Mouse (Mus musculus): Measurements from ENCODE around the gene Phka2.

Phka2 gene

DNA sequence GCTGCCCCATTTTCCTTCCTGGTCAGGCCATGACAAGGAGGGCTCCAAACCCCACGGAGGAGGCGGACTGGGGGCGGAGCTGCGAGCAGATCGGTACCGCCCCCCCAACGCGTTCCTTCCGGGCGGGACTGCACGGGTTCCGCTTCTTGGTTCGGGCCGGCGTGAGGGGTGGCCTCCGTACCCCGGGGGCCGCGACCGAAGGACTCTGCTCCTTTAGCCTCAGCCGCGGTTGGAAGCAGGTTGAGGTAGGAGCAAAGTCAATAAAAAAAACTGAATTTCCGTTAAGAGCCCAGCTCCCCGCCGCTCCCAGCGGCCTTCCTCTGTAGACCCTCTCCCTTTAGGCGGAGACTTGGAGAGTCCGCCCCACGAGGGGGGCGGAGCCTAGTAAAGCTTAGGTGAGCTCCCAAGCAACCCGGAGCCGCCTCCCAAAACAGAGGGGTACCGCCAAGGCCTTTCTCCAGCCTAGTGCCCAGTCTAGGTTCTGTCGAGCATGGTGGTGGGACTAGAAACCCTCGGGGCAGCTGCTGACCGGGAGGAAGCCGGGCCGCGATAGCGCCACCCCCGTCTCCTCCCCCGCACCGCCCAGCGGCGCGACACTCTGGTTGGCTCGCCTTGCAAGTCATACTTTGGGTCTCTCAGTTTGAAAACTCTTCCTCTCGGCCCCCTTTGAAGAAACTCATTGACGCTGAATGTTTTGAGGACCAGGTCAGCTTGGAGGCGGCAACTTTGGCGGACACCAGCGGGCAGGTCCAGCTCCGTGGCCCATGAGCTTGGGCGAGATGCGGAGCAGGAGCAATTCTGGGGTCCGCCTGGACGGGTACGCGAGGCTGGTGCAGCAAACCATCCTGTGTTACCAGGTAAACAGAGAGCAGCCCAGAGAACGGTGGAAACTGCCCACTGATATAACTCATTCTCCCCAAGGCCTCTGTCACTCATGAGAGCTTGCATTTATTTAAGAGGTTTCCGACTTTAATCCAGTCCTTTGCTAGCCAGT lies at the start of gene Phka2:
Gene Phka2 (plus strand): TSS at position 119 of the 994 bp plus-strand sequence.
- DNase-seq = peak; percentile 92

DNA sequence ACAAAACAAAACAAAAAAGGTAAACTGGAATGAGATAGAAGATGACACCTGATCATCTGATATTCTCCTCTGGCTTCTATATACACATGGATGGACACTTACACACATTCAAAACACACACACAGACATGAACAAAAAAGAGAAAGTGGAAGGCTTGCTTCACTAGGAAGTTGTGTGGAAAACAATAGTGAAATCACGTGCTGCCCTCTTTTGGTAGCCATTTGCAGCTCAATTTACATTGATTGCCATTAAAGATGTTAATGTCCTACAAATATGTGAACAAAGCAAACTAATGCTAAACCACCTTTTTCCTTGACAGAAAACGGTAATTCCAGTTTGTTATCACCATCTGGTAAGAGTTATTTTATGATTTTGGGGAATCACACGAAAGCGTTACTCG lies 46.3 kb upstream of the Phka2 start:
- peak; percentile 13 for DNase-seq

DNA sequence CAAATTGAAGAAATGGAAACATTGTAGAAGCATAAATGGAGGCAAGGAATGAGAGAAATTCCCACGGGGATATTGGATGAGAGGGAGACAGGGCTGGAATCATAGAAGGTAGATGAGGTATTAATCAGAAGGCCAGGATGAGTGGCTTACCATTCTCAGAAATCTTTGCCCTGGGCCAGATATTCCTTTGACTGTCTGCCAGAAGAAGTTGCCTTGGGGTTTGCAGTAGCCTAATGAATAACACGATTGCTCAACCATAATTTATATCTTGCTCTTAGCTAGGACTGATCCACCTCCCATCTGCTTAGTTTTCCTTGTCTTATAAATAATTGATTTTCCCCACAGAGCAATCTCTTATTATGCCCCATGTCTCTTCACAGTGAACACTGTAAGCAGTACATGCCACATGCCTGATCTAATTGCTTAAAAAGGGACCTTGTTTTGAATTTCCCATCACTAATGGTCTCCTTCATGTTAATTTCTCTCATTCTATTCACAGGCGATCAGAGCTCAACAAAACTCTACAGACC lies 30.6 kb upstream of the Phka2 start:
- DNase-seq = no peak

GRCm38 (mm10) chrX:160489784-160490183 lies 12.2 kb upstream of the Phka2 start:
- DNase-seq = no peak

GRCm38 (mm10) chrX:160494333-160494732 lies 7.6 kb upstream of the Phka2 start:
- DNase-seq = no peak

GRCm38 (mm10) chrX:160494921-160495320 lies 7.0 kb upstream of the Phka2 start:
- DNase-seq = peak; percentile 38

- no peak for DNase-seq
Observed at GRCm38 (mm10) chrX:160496473-160496872, 5.5 kb upstream of the Phka2 start.

- DNase-seq = peak; percentile 8
Observed at GRCm38 (mm10) chrX:160501095-160501494, 871 bp upstream of the Phka2 start.

GRCm38 (mm10) chrX:160501687-160502047 lies 299 bp upstream of the Phka2 start:
- DNase-seq = no peak

GRCm38 (mm10) chrX:160509046-160509445 lies 7.1 kb downstream of the Phka2 start:
- DNase-seq = no peak

DNA sequence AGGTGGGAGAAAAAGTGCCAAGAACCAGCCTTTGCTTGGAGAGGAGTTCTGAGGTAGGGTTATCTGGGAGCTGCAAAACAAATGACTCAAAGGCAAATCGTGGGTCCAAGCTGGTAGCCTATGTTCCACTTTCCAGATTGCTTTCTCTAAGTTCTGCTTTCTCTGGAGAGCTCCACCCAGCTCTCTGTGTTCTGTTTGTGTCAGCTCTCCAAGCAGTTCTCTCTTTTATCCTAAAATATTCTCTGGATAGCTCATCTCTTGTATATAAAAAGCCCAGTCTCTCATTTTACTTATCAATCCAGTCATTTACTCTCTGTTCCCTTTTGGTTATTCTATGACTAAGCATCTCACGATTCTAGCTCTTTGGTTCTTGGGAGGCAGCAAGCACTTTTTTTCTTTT lies 8.2 kb downstream of the Phka2 start:
- DNase-seq = no peak

DNA sequence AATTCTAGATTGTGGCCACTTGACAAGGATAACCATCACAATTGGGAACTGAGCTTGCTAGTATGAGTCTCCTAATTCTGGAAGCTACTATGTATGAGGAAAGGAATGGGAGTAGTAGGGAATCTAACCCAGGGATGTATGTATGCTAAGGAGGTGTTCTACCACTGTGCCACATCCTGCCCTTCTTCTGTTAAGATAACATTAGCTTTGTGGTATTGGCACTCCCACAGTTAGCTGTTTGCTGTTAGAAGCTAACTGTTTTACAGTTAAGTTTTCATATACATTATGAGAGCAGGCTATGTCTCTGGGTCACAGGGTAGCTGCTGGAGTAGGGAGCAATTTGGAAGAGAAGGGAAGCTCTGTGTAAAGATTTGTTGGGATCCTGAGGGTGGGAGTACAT lies 14.1 kb downstream of the Phka2 start:
- no peak for DNase-seq

GRCm38 (mm10) chrX:160542772-160543171 lies 40.8 kb downstream of the Phka2 start:
- no peak for DNase-seq

- DNase-seq = peak; percentile 17
Observed at GRCm38 (mm10) chrX:160548875-160549274, 46.9 kb downstream of the Phka2 start.

DNA sequence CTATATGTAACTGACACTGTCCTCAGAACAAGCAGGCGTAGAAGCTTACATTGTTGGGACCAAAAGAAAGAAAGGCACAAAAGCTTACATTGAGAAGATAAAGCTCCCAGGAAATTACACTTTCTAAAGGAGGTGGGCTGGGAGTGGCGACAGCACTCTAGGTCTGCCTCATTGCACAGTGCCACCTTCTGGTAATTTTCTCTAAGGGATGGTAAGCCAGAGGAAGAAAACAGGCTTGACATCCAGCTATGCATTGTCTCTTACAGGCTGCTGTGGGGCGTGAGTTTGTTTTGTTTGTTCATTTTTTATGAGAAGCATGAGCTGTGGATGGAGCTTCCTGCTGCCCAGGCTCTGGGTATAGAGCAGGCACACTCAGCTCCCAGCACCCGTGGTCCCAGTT lies 50.1 kb downstream of the Phka2 start:
- peak; percentile 9 for DNase-seq

GRCm38 (mm10) chrX:160583589-160583988 lies 81.6 kb downstream of the Phka2 start:
- peak; percentile 35 for DNase-seq

DNA sequence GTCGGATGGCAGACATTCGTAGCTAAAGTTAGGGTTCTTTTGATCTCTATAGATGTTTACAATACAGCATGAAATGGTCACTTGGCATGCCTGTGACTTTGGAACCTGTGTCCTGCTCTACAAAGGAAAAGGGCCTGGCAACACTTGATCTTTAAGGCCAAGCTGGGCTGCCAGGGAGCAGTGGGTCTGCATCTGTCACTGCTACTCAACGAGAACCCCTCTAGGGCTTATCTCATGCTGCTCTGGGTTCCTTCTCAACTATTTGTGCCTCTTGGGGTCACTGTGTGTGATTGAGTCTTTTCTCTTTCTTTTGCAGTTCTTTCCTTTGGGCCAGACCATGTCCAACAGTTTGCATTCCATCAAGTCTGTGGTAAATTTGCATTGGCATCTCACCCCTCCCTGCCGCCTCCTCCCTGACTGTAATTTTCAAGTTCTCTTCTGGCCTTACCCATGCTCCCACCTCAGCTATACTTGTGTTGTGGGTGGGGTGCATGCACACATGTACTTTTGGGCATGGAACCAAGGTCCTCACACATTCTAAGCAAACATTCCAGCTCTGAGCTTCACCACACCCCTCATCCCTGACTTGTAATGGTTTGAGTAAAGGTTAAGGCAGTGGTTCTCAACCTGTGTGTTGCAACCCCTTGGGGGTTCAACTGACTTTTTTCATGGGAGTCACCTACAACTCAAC lies 82.3 kb downstream of the Phka2 start:
- DNase-seq = peak; percentile 20

- no peak for DNase-seq
Observed at GRCm38 (mm10) chrX:160585110-160585509, 83.1 kb downstream of the Phka2 start.

GRCm38 (mm10) chrX:160588523-160588922 lies 86.6 kb downstream of the Phka2 start:
- DNase-seq = peak; percentile 26

DNA sequence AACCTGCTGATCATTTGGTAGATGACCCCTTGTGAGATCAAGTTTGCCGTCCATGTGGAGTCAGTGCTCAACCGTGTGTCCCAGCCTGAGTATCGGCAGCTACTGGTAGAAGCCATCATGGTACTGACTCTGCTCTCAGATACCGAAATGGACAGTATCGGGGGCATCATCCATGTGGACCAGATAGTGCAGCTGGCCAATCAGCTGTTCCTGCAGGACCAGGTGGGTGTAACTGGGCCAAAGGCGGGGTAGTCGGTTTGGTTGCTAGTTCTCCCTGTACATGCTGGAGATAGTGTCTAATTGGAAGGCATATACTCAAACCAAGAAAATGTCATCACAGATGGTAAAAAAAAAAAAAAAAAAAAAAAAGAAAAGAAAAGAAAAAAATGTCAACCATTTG lies 88.2 kb downstream of the Phka2 start:
- no peak for DNase-seq

- DNase-seq = peak; percentile 33
Observed at GRCm38 (mm10) chrX:160592933-160593332, 91.0 kb downstream of the Phka2 start.

DNA sequence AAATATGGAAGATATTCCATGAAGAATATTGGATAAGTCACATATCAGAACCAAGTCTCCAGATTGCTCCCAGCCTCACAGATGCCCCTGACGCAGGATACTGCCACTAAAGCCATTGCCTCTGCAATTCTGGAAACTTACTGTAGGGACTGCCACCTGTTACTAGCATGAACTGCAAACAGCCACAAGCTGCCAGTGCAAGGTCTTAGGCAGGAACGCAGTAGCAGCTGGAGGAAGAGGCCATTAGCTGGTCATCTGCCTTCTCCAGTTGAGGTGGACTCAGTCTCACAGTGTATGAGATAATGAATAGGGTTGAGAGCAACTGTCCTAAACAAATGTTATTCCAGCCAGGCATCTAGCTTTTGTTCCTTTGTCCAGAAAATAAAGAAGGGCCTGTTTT lies 96.1 kb downstream of the Phka2 start:
- DNase-seq = no peak

- DNase-seq = peak; percentile 75
Observed at GRCm38 (mm10) chrX:160598562-160599458, 96.8 kb downstream of the Phka2 start.

All from lung, postnatal 10 days (tissue).